Mouse (Mus musculus) lung, adult 2 months (tissue): Measurements from ENCODE around the gene Ush1g.

Source experiments
- CTCF ChIP-seq: fragments of 200-500 bp; IDR thresholded peaks from 2 replicates; pipeline ENCODE4 v1.5.1; 2011; ENCODE audit warnings: mild to moderate bottlenecking, low read length, control low read depth; ENCODE audit not compliant: insufficient read depth
- POLR2A ChIP-seq: fragments of 200-500 bp; IDR thresholded peaks from 2 replicates; pipeline ENCODE4 v1.6.1; 2011; ENCODE audit warnings: low read depth, mild to moderate bottlenecking, control low read depth, low read length, borderline replicate concordance; ENCODE audit errors: extremely low read depth

- TF ChIP-seq CTCF (no peak), POLR2A (no peak)
These were observed 20.5 kb downstream of the Ush1g start for GRCm38 (mm10) chr11:115301351-115301750.
